ENCODE assay signal across 12 mouse cellular contexts in the genomic region with DNA sequence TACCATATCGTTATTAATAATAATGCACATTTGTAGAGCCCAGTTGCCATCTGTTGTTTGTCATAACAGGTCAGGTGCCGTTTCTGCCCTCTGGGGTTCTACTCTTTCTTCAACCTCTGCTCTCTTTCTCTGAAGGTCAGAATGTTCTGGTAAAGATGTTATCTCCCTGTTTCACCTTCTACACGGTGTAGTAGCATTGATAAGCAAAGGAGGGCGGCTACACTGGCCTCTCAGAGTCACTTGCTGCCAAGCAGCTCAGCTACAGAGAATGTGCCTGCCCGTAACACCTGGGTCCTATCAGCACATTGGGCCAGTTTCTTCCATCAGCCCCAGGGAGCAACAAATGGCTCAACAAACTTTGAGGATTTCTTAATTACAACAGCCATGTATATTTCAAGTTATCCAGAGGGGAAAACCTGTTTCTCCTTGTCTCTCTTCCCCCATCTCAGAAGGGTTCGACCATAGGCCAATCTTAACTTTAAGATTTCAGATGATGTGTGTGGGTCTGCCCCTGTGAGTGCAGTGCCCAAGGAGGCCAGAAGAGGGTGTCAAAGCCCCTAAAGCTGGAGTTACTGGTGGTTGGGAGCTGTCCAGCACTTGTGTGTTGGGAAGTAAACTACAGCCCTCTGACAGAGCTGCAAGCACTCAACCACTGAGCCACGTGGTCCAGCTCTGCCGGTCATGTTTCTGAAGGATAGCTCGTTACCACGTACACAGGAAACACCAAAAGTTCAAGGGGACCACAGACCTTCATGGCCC. TPM values are rescaled to one million over a fixed set of nuclear protein-coding genes. Genes with fewer than 3 reads are reported as not detected.
DNase-seq lines count a peak whose midpoint lies in the region; ATAC-seq and TF ChIP-seq lines count a peak whose summit lies in the region.
"Had no signal": no experiment of that assay in that cellular context is flagged by ENCODE, and none has a peak within 500 bp of the region (broad histone marks: within the 10 kb centered on the region; RNA-seq: fewer than 3 reads in every experiment).

No protein-coding gene starts in this region.

- peak; percentile 17; the same call in 1 of the 2 replicates for TF ChIP-seq CTCF in heart, adult 2 months (IDR thresholded peaks at IDR 0.05)
- TF ChIP-seq CTCF in thymus, adult 2 months (IDR thresholded peaks at IDR 0.05; ENCODE audit: borderline replicate concordance, control insufficient read depth, extremely low read depth, insufficient read depth, low read length, poor library complexity): no peak

- DNase-seq in heart, adult 2 months: no peak
- no peak for DNase-seq in heart, postnatal 14 days
- DNase-seq in thymus, postnatal 0 days (ENCODE audit: low spot score): peak; percentile 29
- no peak for DNase-seq in thymus, adult 2 months
- DNase-seq in embryo, embryonic 10.5 days (ENCODE audit: low spot score): peak; percentile 14
- DNase-seq in cerebellum, postnatal 36 days: no peak
- DNase-seq: thymus, postnatal 14 days had no signal

- H3K4me2 ChIP-seq in stomach, embryonic 15.5 days: no peak overlapping the region
- H3K4me2 ChIP-seq in heart, embryonic 12.5 days: no peak overlapping the region
- H3K4me2 ChIP-seq: forebrain, embryonic 12.5 days; liver, embryonic 15.5 days; midbrain, embryonic 11.5 days had no signal

- H3K9ac ChIP-seq in heart, adult 2 months (ENCODE audit: low read depth, low read length): no peak overlapping the region
- no peak overlapping the region for H3K9ac ChIP-seq in stomach, embryonic 15.5 days
- no peak overlapping the region for H3K9ac ChIP-seq in heart, embryonic 12.5 days
- H3K9ac ChIP-seq: forebrain, embryonic 12.5 days; liver, embryonic 15.5 days had no signal

- WGBS in heart, adult 2 months: 88% methylated on average over 10 of the region's 10 CpGs
- 75% methylated on average over 10 of the region's 10 CpGs for WGBS in thymus, adult 2 months
- WGBS in stomach, embryonic 15.5 days: 77% methylated on average over 10 of the region's 10 CpGs
- whole genome bisulfite sequencing in heart, embryonic 12.5 days: 81% methylated on average over 10 of the region's 10 CpGs

- H3K27ac ChIP-seq in heart, adult 2 months: no peak overlapping the region
- H3K27ac ChIP-seq in thymus, adult 2 months (ENCODE audit: control insufficient read depth, insufficient read depth, low read length): no peak overlapping the region
- H3K27ac ChIP-seq in stomach, embryonic 15.5 days: no peak overlapping the region
- H3K27ac ChIP-seq in heart, embryonic 12.5 days (ENCODE audit: poor library complexity, severe bottlenecking): no peak overlapping the region
- H3K27ac ChIP-seq: forebrain, embryonic 12.5 days; liver, embryonic 15.5 days had no signal

- no peaks in the 10 kb centered on the region for H3K36me3 ChIP-seq in heart, adult 2 months (ENCODE audit: control insufficient read depth, insufficient read depth, low read length)
- no peaks in the 10 kb centered on the region for H3K36me3 ChIP-seq in thymus, adult 2 months (ENCODE audit: control insufficient read depth, insufficient read depth, low read length)
- H3K36me3 ChIP-seq in stomach, embryonic 15.5 days: peaks cover 4% of the 10 kb centered on the region; the same call in 1 of the 2 replicates
- H3K36me3 ChIP-seq in heart, embryonic 12.5 days: 0 out of 2 replicates have a peak, but pooled peaks cover 7% of the 10 kb centered on the region
- H3K36me3 ChIP-seq: forebrain, embryonic 12.5 days had no signal

- H3K79me2 ChIP-seq in heart, adult 2 months (replicated peaks; ENCODE audit: control insufficient read depth, insufficient read depth, low read length): no peaks in the 10 kb centered on the region

- intact Hi-C loops in heart, adult 2 months (cut with DNase I): no loop called here
- intact Hi-C loops in heart, postnatal 14 days (cut with DNase I): no loop called here

- TF ChIP-seq POLR2A in heart, adult 2 months (IDR thresholded peaks at IDR 0.05; ENCODE audit: insufficient read depth, low read depth, low read length): no peak
- no peak for TF ChIP-seq POLR2A in thymus, adult 2 months (IDR thresholded peaks at IDR 0.05; ENCODE audit: control insufficient read depth, extremely low read depth, insufficient read depth, low read length, poor library complexity)

- H3K4me1 ChIP-seq in heart, adult 2 months (ENCODE audit: control insufficient read depth, insufficient read depth, low read length): no peaks in the 10 kb centered on the region
- no peaks in the 10 kb centered on the region for H3K4me1 ChIP-seq in thymus, adult 2 months (replicated peaks; ENCODE audit: control insufficient read depth, insufficient read depth, low read length)
- no peaks in the 10 kb centered on the region for H3K4me1 ChIP-seq in stomach, embryonic 15.5 days
- no peaks in the 10 kb centered on the region for H3K4me1 ChIP-seq in heart, embryonic 12.5 days (replicated peaks)
- H3K4me1 ChIP-seq: forebrain, embryonic 12.5 days had no signal

- no peaks in the 10 kb centered on the region for H3K27me3 ChIP-seq in heart, adult 2 months (ENCODE audit: control insufficient read depth, insufficient read depth, low read length)
- no peaks in the 10 kb centered on the region for H3K27me3 ChIP-seq in thymus, adult 2 months (ENCODE audit: control insufficient read depth, insufficient read depth, low read length)
- no peaks in the 10 kb centered on the region for H3K27me3 ChIP-seq in stomach, embryonic 15.5 days (replicated peaks)
- H3K27me3 ChIP-seq in heart, embryonic 12.5 days (replicated peaks): no peaks in the 10 kb centered on the region
- H3K27me3 ChIP-seq: forebrain, embryonic 12.5 days; liver, embryonic 15.5 days had no signal

- H3K9me3 ChIP-seq in stomach, embryonic 15.5 days: no peaks in the 10 kb centered on the region
- H3K9me3 ChIP-seq in heart, embryonic 12.5 days (replicated peaks): 0 out of 2 replicates have a peak, but pooled peaks cover 5% of the 10 kb centered on the region
- H3K9me3 ChIP-seq: forebrain, embryonic 12.5 days; liver, embryonic 15.5 days had no signal

- H3K4me3 ChIP-seq in heart, adult 2 months: no peak overlapping the region
- H3K4me3 ChIP-seq in thymus, adult 2 months (ENCODE audit: control insufficient read depth, insufficient read depth, low read length): no peak overlapping the region
- H3K4me3 ChIP-seq in stomach, embryonic 15.5 days (replicated peaks): no peak overlapping the region
- H3K4me3 ChIP-seq in heart, embryonic 12.5 days: no peak overlapping the region
- H3K4me3 ChIP-seq: forebrain, embryonic 12.5 days; liver, embryonic 15.5 days had no signal

- no peak for TF ChIP-seq EP300 in heart, adult 2 months (IDR thresholded peaks at IDR 0.05; ENCODE audit: insufficient read depth, low read depth, low read length)

- 0 out of 2 replicates have a peak, but pooled peaks have one; percentile 22 for ATAC-seq in stomach, embryonic 15.5 days (ENCODE audit: insufficient read depth, low FRiP score, low read depth)
- ATAC-seq in heart, embryonic 12.5 days (ENCODE audit: insufficient number of reproducible peaks, low FRiP score): no peak

RNA-seq across cellular contexts. Expression of gene Gmcl1, which starts 21.1 kb away (rescaled TPM):
- total RNA-seq in heart, adult 2 months (2021): 1 to 10 TPM; 4.3 to 5.0 TPM
- 2.7 and 3.7 TPM in 2 replicates for polyA plus RNA-seq in heart, adult 2 months (2012; rRNA removed)
- 1 to 10 TPM; 6.7 to 6.9 TPM for total RNA-seq in heart, postnatal 14 days (2021)
- polyA plus RNA-seq in thymus, postnatal 0 days (2015; fragmentation: Nextera tagmentation; extraction: Ambion mirVana): 30.6 and 37.0 TPM in 2 replicates
- 17.3 and 24.2 TPM in 2 replicates for polyA plus RNA-seq in thymus, adult 2 months (2012; rRNA removed)
- 31.4 and 33.1 TPM in 2 replicates for polyA plus RNA-seq in stomach, embryonic 15.5 days (2015; fragmentation: Nextera tagmentation; extraction: Ambion mirVana)
- 23.2 and 24.8 TPM in 2 replicates for polyA plus RNA-seq in heart, embryonic 12.5 days (2016; fragmentation: Nextera tagmentation; extraction: Ambion mirVana)

RNA-seq across cellular contexts. Expression of gene Anxa4, which starts 39.1 kb away (rescaled TPM):
- total RNA-seq in heart, adult 2 months (2021): 10 to 100 TPM; 33.1 to 33.3 TPM
- polyA plus RNA-seq in heart, adult 2 months (2012; rRNA removed): 18.1 and 23.4 TPM in 2 replicates
- total RNA-seq in heart, postnatal 14 days (2021): 10 to 100 TPM; 28.5 to 30.5 TPM
- 33.6 and 34.0 TPM in 2 replicates for polyA plus RNA-seq in thymus, postnatal 0 days (2015; fragmentation: Nextera tagmentation; extraction: Ambion mirVana)
- 21.5 and 27.8 TPM in 2 replicates for polyA plus RNA-seq in thymus, adult 2 months (2012; rRNA removed)
- 137 and 160 TPM in 2 replicates for polyA plus RNA-seq in stomach, embryonic 15.5 days (2015; fragmentation: Nextera tagmentation; extraction: Ambion mirVana)
- 15.3 and 17.6 TPM in 2 replicates for polyA plus RNA-seq in heart, embryonic 12.5 days (2016; fragmentation: Nextera tagmentation; extraction: Ambion mirVana)

Comparison
In these comparisons a context has a peak if more than half of its experiments do, and no peak if none do; other contexts are left out.
1. DNase-seq: peak in thymus, postnatal 0 days (single experiment) and embryo, embryonic 10.5 days (single experiment); none in heart, adult 2 months (0 of 2), heart, postnatal 14 days (0 of 2), thymus, adult 2 months (single experiment) and cerebellum, postnatal 36 days (0 of 2).